In the genomic region with DNA sequence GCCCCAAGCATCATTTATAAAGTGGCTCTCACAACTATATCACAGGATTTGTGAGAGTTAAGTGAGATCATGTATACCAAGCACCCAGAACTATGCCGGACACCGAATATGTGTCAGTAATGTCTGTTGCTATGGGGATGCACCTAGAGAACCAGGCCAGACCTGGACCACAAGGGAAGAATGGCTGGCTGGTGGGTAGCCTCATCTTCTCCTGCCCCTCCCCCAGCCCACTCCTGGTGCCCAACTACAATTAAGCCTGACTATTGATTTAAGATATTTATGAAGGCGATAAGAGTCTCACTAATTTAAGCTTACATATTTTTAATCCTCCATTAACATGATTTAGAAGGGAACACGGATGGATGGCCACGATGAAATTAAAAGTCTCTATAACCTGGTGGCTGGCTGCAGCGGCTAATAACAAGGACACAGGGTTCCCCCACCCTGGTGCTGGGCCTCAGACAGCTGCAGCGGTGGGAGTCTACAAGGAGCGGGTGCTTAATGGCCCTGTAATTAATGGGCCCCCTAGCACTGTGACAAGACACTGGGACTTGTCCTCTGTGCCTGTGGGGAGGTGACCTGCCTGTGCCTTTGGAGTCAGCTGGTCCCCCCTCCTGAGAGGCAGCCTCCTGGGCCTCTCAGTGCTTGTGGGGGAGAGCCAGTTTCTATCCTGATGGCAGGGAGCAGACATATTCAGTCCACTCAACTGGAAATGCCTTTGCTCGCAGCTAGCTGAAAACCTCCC, we compare ENCODE assay signal across 17 mouse cellular contexts. TPM values are rescaled to one million over a fixed set of nuclear protein-coding genes. Genes with fewer than 3 reads are reported as not detected.
A peak's percentile ranks its signal among the peaks of the same experiment; 100 is the strongest.
DNase-seq lines count a peak whose midpoint lies in the region; ATAC-seq lines count a peak whose summit lies in the region.
"Had no signal": no experiment of that assay in that cellular context is flagged by ENCODE, and none has a peak within 500 bp of the region (broad histone marks: within the 10 kb centered on the region; RNA-seq: fewer than 3 reads in every experiment).

No protein-coding gene starts in this region.

- H3K9ac ChIP-seq in kidney, embryonic 14.5 days (ENCODE audit: low read depth, low read length) = no peak overlapping the region
- H3K9ac ChIP-seq in forebrain, embryonic 11.5 days (ENCODE audit: low read length) = peak overlapping the region; percentile 20; the same call in 1 of the 2 replicates
- H3K9ac ChIP-seq in hindbrain, embryonic 16.5 days (ENCODE audit: low read depth, low read length) = no peak overlapping the region
- no peak overlapping the region for H3K9ac ChIP-seq in neural tube, embryonic 12.5 days

- H3K9me3 ChIP-seq in kidney, embryonic 14.5 days (ENCODE audit: control insufficient read depth, low read length) = no peaks in the 10 kb centered on the region
- no peaks in the 10 kb centered on the region for H3K9me3 ChIP-seq in forebrain, embryonic 11.5 days (ENCODE audit: control insufficient read depth, low read length)
- H3K9me3 ChIP-seq in hindbrain, embryonic 16.5 days (ENCODE audit: control insufficient read depth, low read length) = no peaks in the 10 kb centered on the region
- H3K9me3 ChIP-seq in neural tube, embryonic 12.5 days = no peaks in the 10 kb centered on the region

- ATAC-seq in kidney, embryonic 14.5 days (ENCODE audit: low FRiP score, low TSS enrichment) = peak; percentile 90
- no peak for ATAC-seq in forebrain, embryonic 11.5 days (replicated peaks; ENCODE audit: low FRiP score)
- no peak for ATAC-seq in hindbrain, embryonic 16.5 days
- ATAC-seq in neural tube, embryonic 12.5 days (ENCODE audit: low FRiP score, low read depth) = peak; percentile 74
- ATAC-seq: Patski had no signal

- no peaks in the 10 kb centered on the region for H3K36me3 ChIP-seq in kidney, embryonic 14.5 days (ENCODE audit: control insufficient read depth, insufficient read depth, low read length)
- H3K36me3 ChIP-seq in forebrain, embryonic 11.5 days (ENCODE audit: control insufficient read depth, insufficient read depth, low read length) = no peaks in the 10 kb centered on the region
- H3K36me3 ChIP-seq in hindbrain, embryonic 16.5 days (ENCODE audit: control insufficient read depth, insufficient read depth, low read length) = no peaks in the 10 kb centered on the region
- H3K36me3 ChIP-seq in neural tube, embryonic 12.5 days = no peaks in the 10 kb centered on the region

- H3K27me3 ChIP-seq in kidney, embryonic 14.5 days (ENCODE audit: control insufficient read depth, insufficient read depth, low read length) = no peaks in the 10 kb centered on the region
- no peaks in the 10 kb centered on the region for H3K27me3 ChIP-seq in forebrain, embryonic 11.5 days (ENCODE audit: control insufficient read depth, insufficient read depth, low read length)
- H3K27me3 ChIP-seq in hindbrain, embryonic 16.5 days (replicated peaks; ENCODE audit: control insufficient read depth, insufficient read depth, low read length) = no peaks in the 10 kb centered on the region
- H3K27me3 ChIP-seq in neural tube, embryonic 12.5 days (replicated peaks) = no peaks in the 10 kb centered on the region
- H3K27me3 ChIP-seq: Patski had no signal

- no peak overlapping the region for H3K4me3 ChIP-seq in kidney, embryonic 14.5 days (ENCODE audit: low read length)
- no peak overlapping the region for H3K4me3 ChIP-seq in forebrain, embryonic 11.5 days (ENCODE audit: low read depth, low read length)
- H3K4me3 ChIP-seq in hindbrain, embryonic 16.5 days (ENCODE audit: low read length) = no peak overlapping the region
- H3K4me3 ChIP-seq in neural tube, embryonic 12.5 days = no peak overlapping the region
- H3K4me3 ChIP-seq: megakaryocyte, embryonic 14.5 days had no signal

- peak overlapping the region; percentile 65; the same call in 1 of the 2 replicates for H3K27ac ChIP-seq in kidney, embryonic 14.5 days (ENCODE audit: low read depth, low read length)
- peak overlapping the region; percentile 54; the same call in 1 of the 2 replicates for H3K27ac ChIP-seq in forebrain, embryonic 11.5 days (ENCODE audit: low read depth, low read length)
- peak overlapping the region; percentile 69; the same call in 1 of the 2 replicates for H3K27ac ChIP-seq in hindbrain, embryonic 16.5 days (ENCODE audit: low read depth, low read length)
- 0 out of 2 replicates have a peak overlapping the region, but pooled peaks have one; percentile 46 for H3K27ac ChIP-seq in neural tube, embryonic 12.5 days

- no peak overlapping the region for H3K4me2 ChIP-seq in kidney, embryonic 14.5 days (replicated peaks; ENCODE audit: low read depth, low read length)
- H3K4me2 ChIP-seq in forebrain, embryonic 11.5 days (ENCODE audit: low read depth, low read length, severe bottlenecking) = no peak overlapping the region
- no peak overlapping the region for H3K4me2 ChIP-seq in hindbrain, embryonic 16.5 days (ENCODE audit: low read length)
- 0 out of 2 replicates have a peak overlapping the region, but pooled peaks have one; percentile 20 for H3K4me2 ChIP-seq in neural tube, embryonic 12.5 days (replicated peaks)

- DNase-seq in kidney, adult 18-20 months = no peak
- DNase-seq in forebrain, embryonic 11.5 days (ENCODE audit: low spot score) = no peak
- no peak for DNase-seq in B cell, adult 2 months
- DNase-seq in layer of hippocampus, postnatal 36 days = no peak
- no peak for DNase-seq in lung, postnatal 14 days
- DNase-seq: adrenal gland, postnatal 14 days; cerebellum, adult 8-10 months; gastrocnemius, postnatal 25 days; heart, postnatal 10 days; kidney, adult 8-10 months; lung, adult 2 months; thymus, postnatal 4 days had no signal

- peaks cover 20% of the 10 kb centered on the region for H3K4me1 ChIP-seq in kidney, embryonic 14.5 days (ENCODE audit: control insufficient read depth, insufficient read depth, low read length)
- peaks cover 8% of the 10 kb centered on the region; the same call in 1 of the 2 replicates for H3K4me1 ChIP-seq in forebrain, embryonic 11.5 days (replicated peaks; ENCODE audit: control insufficient read depth, insufficient read depth, low read length)
- peaks cover 36% of the 10 kb centered on the region for H3K4me1 ChIP-seq in hindbrain, embryonic 16.5 days (ENCODE audit: control insufficient read depth, insufficient read depth, low read depth, low read length)
- H3K4me1 ChIP-seq in neural tube, embryonic 12.5 days = peaks cover 37% of the 10 kb centered on the region

- WGBS in kidney, embryonic 14.5 days = 21% methylated on average over 9 of the region's 9 CpGs
- 69% methylated on average over 9 of the region's 9 CpGs for WGBS in forebrain, embryonic 11.5 days
- WGBS in hindbrain, embryonic 16.5 days = 41% methylated on average over 9 of the region's 9 CpGs
- 38% methylated on average over 9 of the region's 9 CpGs for WGBS in neural tube, embryonic 12.5 days

RNA-seq across cellular contexts. Expression of a gene that starts 38.6 kb away (rescaled TPM):
- polyA plus RNA-seq in kidney, embryonic 14.5 days (2014; fragmentation: Nextera tagmentation; extraction: Ambion mirVana) = 34.6 and 35.0 TPM in 2 replicates
- polyA plus RNA-seq in forebrain, embryonic 11.5 days (2014; fragmentation: Nextera tagmentation; extraction: Ambion mirVana) = 27.3 and 29.5 TPM in 2 replicates
- 23.3 and 26.2 TPM in 2 replicates for polyA plus RNA-seq in hindbrain, embryonic 16.5 days (2015; fragmentation: Nextera tagmentation; extraction: Ambion mirVana)
- 36.0 and 36.9 TPM in 2 replicates for polyA plus RNA-seq in neural tube, embryonic 12.5 days (2016; fragmentation: Nextera tagmentation; extraction: Ambion mirVana)
- total RNA-seq in layer of hippocampus, postnatal 36 days (2021) = 100 to 1,000 TPM; 266 to 300 TPM

Comparison
In these comparisons a context has a peak if more than half of its experiments do, and no peak if none do; other contexts are left out.
1. ATAC-seq: peak in kidney, embryonic 14.5 days (single experiment) and neural tube, embryonic 12.5 days (single experiment); none in forebrain, embryonic 11.5 days (single experiment) and hindbrain, embryonic 16.5 days (single experiment).
2. Peak in every context shown above with its lines, with median percentiles within 50 percentile points of each other: H3K27ac ChIP-seq.